Mouse (Mus musculus) mesoderm, embryonic 11.5 days (tissue): ENCODE results near the gene Dip2c.

ENCODE experiments used
- DNase-seq: peaks from one replicate; pipeline ENCODE4 v3.0.0-alpha.2; 2012; ENCODE audit warnings: low read depth, low spot score

Gene Dip2c

GRCm38 (mm10) chr13:9329307-9329915, 53.1 kb downstream of the Dip2c start:
- DNase-seq, result no peak

DNA sequence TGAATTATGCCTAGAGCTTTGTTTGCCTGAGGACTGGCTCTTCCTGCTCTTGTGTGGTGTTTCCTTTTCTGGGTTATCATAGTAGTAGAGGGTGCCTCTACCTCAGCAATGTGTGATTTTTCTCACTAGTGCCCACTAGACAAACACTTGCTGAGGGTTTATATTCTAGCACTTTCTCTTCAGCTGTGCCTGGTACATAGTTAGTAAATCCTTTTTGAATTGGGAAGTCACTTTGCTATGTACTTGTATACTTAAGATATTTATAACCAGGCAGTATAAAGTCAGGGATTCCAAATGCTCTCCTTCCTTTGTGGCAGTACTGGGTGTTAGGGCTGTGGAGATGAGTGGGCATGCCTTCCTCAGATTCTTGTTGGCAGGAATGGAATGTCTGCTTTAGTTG, 56.9 kb downstream of the Dip2c start:
- DNase-seq, result no peak

GRCm38 (mm10) chr13:9340293-9340692, 64.0 kb downstream of the Dip2c start:
- no peak for DNase-seq

DNA sequence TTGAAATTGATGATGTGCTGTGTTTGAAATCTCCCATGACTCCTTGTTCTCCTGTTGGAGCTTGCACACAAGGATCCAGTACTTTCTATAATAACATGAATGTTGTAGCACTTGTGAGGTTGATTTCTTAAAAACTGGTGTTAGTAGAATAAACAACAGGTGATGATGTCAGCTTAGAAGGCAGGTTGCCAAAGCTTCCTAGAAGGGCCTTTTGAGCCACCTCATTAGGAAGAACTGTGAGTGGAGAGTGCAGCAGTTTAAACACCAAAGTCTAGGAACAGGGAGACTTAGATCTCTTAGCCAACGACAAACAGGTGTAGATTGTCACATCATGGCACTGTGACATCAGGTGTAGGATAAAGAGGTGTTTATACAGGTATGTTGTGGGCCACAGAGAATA, 66.4 kb downstream of the Dip2c start:
- no peak for DNase-seq

- no peak for DNase-seq
Measured at GRCm38 (mm10) chr13:9347448-9347847, 71.1 kb downstream of the Dip2c start.

- no peak for DNase-seq
Measured at GRCm38 (mm10) chr13:9350670-9351069, 74.3 kb downstream of the Dip2c start.

DNA sequence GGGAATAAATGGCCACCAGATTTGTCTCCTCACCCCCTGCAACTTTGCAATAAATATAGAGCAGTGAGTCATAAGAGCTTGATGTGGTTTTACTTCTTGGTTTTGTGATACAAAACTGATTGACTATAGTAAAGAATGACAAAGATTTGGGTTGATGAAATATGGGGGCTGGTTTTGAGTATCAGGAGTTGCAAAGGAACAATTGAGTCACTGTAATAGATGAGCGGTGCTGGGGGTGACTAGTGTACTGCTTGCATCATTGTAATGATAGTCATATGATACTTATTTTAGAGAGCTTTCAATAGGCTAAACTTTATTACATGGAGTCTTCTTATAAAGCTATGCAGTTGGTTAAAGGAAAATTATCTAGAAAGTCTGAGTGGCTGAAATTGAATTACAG, 77.6 kb downstream of the Dip2c start:
- no peak for DNase-seq

DNA sequence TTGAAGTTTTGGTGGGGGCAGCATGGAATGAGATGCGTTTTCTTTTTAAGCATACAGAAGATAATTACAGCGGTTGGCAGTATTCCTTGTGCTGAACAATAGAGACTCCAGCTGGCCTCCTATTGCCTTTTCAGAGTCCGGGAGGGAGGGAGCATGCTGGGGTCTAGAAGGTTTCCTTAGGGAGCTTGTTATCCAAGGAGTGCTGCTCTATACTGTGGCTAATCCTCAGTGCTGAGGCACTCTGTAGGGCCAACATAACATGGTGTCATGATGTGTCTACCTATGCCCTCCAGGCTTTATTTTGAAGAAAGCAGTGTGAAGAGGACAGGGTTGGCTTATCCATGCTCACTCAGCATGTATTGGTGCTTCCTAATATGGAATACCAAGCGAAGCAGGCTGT, 79.0 kb downstream of the Dip2c start:
- no peak for DNase-seq

DNA sequence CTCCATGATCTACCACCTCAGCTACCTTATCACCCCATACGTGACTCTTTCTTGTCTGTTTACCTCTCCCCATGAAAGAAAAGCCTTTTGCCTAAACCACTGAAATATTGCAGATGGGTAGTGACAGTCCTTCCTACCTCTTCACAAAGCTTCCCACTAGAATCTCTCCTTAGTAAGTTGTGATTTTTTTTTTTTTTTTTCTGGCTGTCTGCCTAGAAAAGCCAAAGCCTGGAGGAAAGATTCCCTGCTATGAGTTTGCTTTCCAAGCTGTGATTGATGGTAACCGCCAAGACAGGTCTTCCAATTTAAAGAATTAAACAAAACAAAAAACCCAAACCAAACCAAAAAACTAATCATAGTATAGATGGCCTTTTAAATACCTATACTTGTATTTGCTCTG, 85.1 kb downstream of the Dip2c start:
- DNase-seq, result no peak

- no peak for DNase-seq
Measured at GRCm38 (mm10) chr13:9371387-9371786, 95.1 kb downstream of the Dip2c start.

GRCm38 (mm10) chr13:9377130-9377529, 100.8 kb downstream of the Dip2c start:
- no peak for DNase-seq

- DNase-seq, result no peak
Measured at GRCm38 (mm10) chr13:9380740-9381410, 104.5 kb downstream of the Dip2c start.

- DNase-seq, result no peak
Measured at GRCm38 (mm10) chr13:9388017-9388416, 111.7 kb downstream of the Dip2c start.

DNA sequence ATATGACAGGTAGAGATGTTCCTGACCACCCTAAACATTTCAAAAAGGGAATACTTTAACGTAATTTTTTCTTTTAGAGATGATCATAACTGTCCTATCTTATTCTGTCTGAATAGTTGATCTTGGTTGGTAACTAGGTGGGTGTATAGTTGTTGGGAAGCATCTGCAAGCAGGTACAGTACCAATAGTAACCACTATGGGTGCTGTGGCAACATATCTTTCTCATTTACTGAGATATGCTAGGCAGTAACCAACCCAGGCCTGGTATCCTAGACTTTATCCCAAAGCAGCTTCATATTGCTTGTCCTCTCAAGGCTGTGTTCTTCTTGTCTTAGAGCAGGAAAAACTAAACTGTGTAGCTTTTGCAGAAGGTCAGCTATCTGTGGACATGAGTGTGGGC, 113.0 kb downstream of the Dip2c start:
- no peak for DNase-seq

DNA sequence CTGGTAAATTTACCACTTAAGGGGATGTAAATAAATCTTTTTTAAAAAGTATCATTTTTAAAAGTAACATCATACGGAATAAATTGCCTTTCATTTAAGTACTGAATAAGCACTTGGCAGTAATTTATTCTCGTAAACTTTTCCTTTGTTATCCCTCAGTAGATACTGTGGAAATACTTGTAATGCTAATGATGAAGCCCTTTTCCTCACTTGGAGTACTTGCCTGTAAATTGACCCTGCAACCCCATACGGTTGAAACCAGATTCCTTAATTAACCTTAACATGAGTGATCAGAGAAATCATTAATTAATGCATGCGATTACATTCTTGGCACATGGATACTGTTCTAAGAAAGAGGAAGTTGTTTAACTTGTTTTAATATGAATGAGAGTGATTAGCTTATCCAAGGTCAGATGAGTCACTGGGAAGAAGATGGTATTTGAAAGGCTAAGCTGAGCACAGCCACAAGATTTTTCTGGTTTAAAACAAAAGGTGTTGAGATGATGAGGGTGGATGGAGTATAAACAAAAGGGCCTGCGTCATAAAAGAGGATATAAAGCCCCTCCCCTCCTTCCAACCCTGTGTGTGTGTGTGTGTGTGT, 114.0 kb downstream of the Dip2c start:
- no peak for DNase-seq

- no peak for DNase-seq
Measured at GRCm38 (mm10) chr13:9393470-9393869, 117.1 kb downstream of the Dip2c start.

DNA sequence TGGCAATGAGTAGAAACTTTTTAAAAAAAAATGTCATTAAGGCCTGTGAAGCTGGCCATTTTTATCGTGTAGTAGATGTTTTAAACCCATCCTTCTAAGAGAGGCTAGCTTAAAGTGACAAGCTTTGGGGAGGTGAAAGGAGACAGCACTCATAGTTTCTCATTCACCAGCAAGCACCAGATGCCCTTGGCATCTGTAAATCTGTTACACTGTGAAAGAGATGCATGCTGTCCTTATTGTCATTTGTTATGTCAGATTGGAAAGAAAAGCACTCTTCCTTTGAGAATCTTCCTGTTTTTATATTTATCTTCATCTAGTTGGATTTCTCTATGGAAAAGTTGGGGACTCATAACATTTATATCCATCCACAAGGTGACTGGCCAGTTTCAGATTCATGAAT, 119.0 kb downstream of the Dip2c start:
- no peak for DNase-seq

GRCm38 (mm10) chr13:9398846-9399245, 122.5 kb downstream of the Dip2c start:
- DNase-seq, result no peak

- DNase-seq, result no peak
Measured at GRCm38 (mm10) chr13:9405399-9405798, 129.1 kb downstream of the Dip2c start.

- no peak for DNase-seq
Measured at GRCm38 (mm10) chr13:9408983-9409382, 132.7 kb downstream of the Dip2c start.

- DNase-seq, result no peak
Measured at GRCm38 (mm10) chr13:9418441-9418840, 142.1 kb downstream of the Dip2c start.

- DNase-seq, result no peak
Measured at GRCm38 (mm10) chr13:9419213-9419612, 142.9 kb downstream of the Dip2c start.

GRCm38 (mm10) chr13:9421949-9422348, 145.6 kb downstream of the Dip2c start:
- DNase-seq, result no peak
